Comparison of ENCODE assay signal across 34 mouse cellular contexts in genomic region chr3:86371466-86371865, GRCm38 (mm10).
"Had no signal": no experiment of that assay in that cellular context is flagged by ENCODE, and none has a peak within 500 bp of the region (broad histone marks: within the 10 kb centered on the region; RNA-seq: fewer than 3 reads in every experiment).

No protein-coding gene starts in this region.

- H3K4me3 ChIP-seq: heart, embryonic 10.5 days; heart, embryonic 13.5 days; heart, embryonic 15.5 days; hindbrain, embryonic 10.5 days; hindbrain, embryonic 12.5 days; hindbrain, embryonic 13.5 days; hindbrain, embryonic 15.5 days; intestine, embryonic 15.5 days; kidney, embryonic 15.5 days; layer of hippocampus, adult 2 months had no signal

- H3K4me2 ChIP-seq: heart, embryonic 11.5 days; heart, embryonic 13.5 days; heart, embryonic 15.5 days; hindbrain, embryonic 12.5 days; hindbrain, embryonic 13.5 days; hindbrain, embryonic 14.5 days; hindbrain, embryonic 15.5 days; intestine, embryonic 15.5 days; kidney, embryonic 15.5 days had no signal

- H3K27ac ChIP-seq: heart, embryonic 10.5 days; heart, embryonic 13.5 days; heart, embryonic 15.5 days; hindbrain, embryonic 10.5 days; hindbrain, embryonic 12.5 days; hindbrain, embryonic 13.5 days; hindbrain, embryonic 14.5 days; hindbrain, embryonic 15.5 days; hindbrain, postnatal 0 days; intestine, embryonic 15.5 days; kidney, embryonic 15.5 days; kidney, postnatal 0 days; layer of hippocampus, adult 2 months had no signal

- ATAC-seq: hindbrain, embryonic 16.5 days; hindbrain, postnatal 0 days; inflammation-experienced regulatory T-cells, adult 6 months; intestine, embryonic 15.5 days; intestine, embryonic 16.5 days; intestine, postnatal 0 days had no signal

- H3K36me3 ChIP-seq: heart, embryonic 10.5 days; heart, embryonic 13.5 days; heart, embryonic 15.5 days; hindbrain, embryonic 10.5 days; hindbrain, embryonic 12.5 days; hindbrain, embryonic 13.5 days; hindbrain, embryonic 15.5 days; intestine, embryonic 15.5 days; kidney, embryonic 15.5 days had no signal

- DNase-seq: heart, postnatal 10 days; heart, postnatal 14 days; heart, postnatal 36 days; heart, postnatal 4 days; kidney, adult 11 months; kidney, adult 18-20 months; kidney, adult 2 months; kidney, adult 8-10 months; kidney, adult 9 months; kidney, postnatal 10 days; kidney, postnatal 14 days; kidney, postnatal 25 days; kidney, postnatal 36 days; kidney, postnatal 4 days; layer of hippocampus, adult 9-11 months; layer of hippocampus, postnatal 36 days had no signal

- H3K4me1 ChIP-seq: heart, embryonic 10.5 days; heart, embryonic 13.5 days; heart, embryonic 15.5 days; hindbrain, embryonic 10.5 days; hindbrain, embryonic 12.5 days; hindbrain, embryonic 15.5 days; intestine, embryonic 15.5 days; kidney, embryonic 15.5 days had no signal

- H3K9ac ChIP-seq: heart, embryonic 13.5 days; heart, embryonic 15.5 days; hindbrain, embryonic 12.5 days; hindbrain, embryonic 13.5 days; hindbrain, embryonic 14.5 days; hindbrain, embryonic 15.5 days; intestine, embryonic 15.5 days; kidney, embryonic 15.5 days had no signal

- H3K9me3 ChIP-seq: heart, embryonic 10.5 days; heart, embryonic 13.5 days; heart, embryonic 15.5 days; hindbrain, embryonic 10.5 days; hindbrain, embryonic 12.5 days; hindbrain, embryonic 13.5 days; hindbrain, embryonic 15.5 days; intestine, embryonic 15.5 days; kidney, embryonic 15.5 days had no signal

- H3K27me3 ChIP-seq: heart, embryonic 13.5 days; heart, embryonic 15.5 days; hindbrain, embryonic 12.5 days; hindbrain, embryonic 13.5 days; hindbrain, embryonic 15.5 days; intestine, embryonic 15.5 days; kidney, embryonic 15.5 days had no signal
